Mouse (Mus musculus) left cerebral cortex, postnatal 4 days (tissue): ENCODE results near the gene Ttc13. TPM values are rescaled to one million over a fixed set of nuclear protein-coding genes. Genes with fewer than 3 reads are reported as not detected.

Experiments used
- total RNA-seq, 2 experiments: library from RNA; stranded (reverse); gene quantifications; 2 replicates each; pipeline ENCODE4 v1.2.3; 2021

Gene Ttc13
- total RNA-seq, 2 experiments from 2014 or later = 72.6 to 73.2 TPM

Other genes starting within 250 kb of the Ttc13 start
- 10 to 100 TPM; 37.2 to 38.6 TPM for gene Cog2, start 201.2 kb downstream of the Ttc13 start, total RNA-seq
- gene Agt, start 152.3 kb downstream of the Ttc13 start, total RNA-seq = 1 to 10 TPM; 3.0 to 9.0 TPM
- under 1 TPM in 1 of 2 experiments, not detected in 1; 0.32 TPM for gene Capn9, start 145.9 kb downstream of the Ttc13 start, total RNA-seq
- gene 2310022B05Rik, start 58.6 kb downstream of the Ttc13 start, total RNA-seq = 10 to 100 TPM; 86.2 to 89.8 TPM
- 10 to 100 TPM; 23.3 to 24.7 TPM for gene Arv1, start 156 bp upstream of the Ttc13 start, total RNA-seq
- gene Fam89a, start 29.8 kb upstream of the Ttc13 start, total RNA-seq = under 1 TPM; 0.28 to 0.44 TPM
- 100 to 1,000 TPM; 251 to 271 TPM for gene Trim67, start 71.1 kb upstream of the Ttc13 start, total RNA-seq
- gene Gnpat, start 141.1 kb upstream of the Ttc13 start, total RNA-seq = 10 to 100 TPM; 62.1 to 69.6 TPM
- 10 to 100 TPM; 21.2 to 24.2 TPM for gene 2810004N23Rik, start 141.1 kb upstream of the Ttc13 start, total RNA-seq
- 10 to 100 TPM; 32.8 to 33.8 TPM for gene Exoc8, start 175.7 kb upstream of the Ttc13 start, total RNA-seq
- 10 to 100 TPM; 17.2 to 17.6 TPM for gene Sprtn, start 175.9 kb upstream of the Ttc13 start, total RNA-seq
- gene Egln1, start 227.3 kb upstream of the Ttc13 start, total RNA-seq = 10 to 100 TPM; 57.0 to 59.0 TPM